Mouse (Mus musculus): ENCODE measurements around the gene Sema3f. TPM values are rescaled to one million over a fixed set of nuclear protein-coding genes. Genes with fewer than 3 reads are reported as not detected.

Sema3f gene
- polyA plus RNA-seq, 1 experiment from 2014 or later, result 10.0 TPM

- 2% methylated on average over 33 of the region's 33 CpGs for WGBS
- H3K4me3 ChIP-seq, result peak overlapping the region; percentile 80
- peak overlapping the region; percentile 97 for H3K27ac ChIP-seq
Measured at GRCm38 (mm10) chr9:107633091-107633660, 77.1 kb downstream of the Sema3f start.

DNA sequence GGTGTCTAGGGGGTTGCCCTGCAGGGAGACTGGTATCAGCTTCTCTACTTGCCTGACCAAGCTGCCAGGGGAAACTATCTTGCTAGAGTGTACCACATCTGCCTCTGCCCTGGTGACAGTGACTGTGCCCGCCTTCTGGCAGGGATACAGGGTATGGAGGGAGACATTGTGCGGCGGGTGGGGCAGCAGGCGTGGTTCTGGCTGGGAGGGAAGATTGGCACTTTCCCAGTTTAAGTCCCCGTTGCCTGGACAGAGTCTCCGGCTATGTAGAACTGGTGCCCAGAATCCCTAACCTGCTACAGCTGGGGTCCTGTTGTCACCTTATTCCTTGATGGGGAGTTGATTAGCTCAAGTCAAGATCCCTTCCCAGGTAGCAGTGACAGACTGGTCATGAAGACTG lies 77.8 kb downstream of the Sema3f start:
- H3K27me3 ChIP-seq (ENCODE audit: poor library complexity, severe bottlenecking), result no peaks in the 10 kb centered on the region
- DNase-seq (ENCODE audit: extremely low spot score, low spot score), result no peak
- WGBS, result 50% methylated on average over 6 of the region's 6 CpGs
- H3K4me1 ChIP-seq, result peaks cover 99% of the 10 kb centered on the region
- no peaks in the 10 kb centered on the region for H3K9me3 ChIP-seq
- H3K27ac ChIP-seq, result peak overlapping the region; percentile 97
- H3K4me3 ChIP-seq, result peak overlapping the region; percentile 80
- peaks cover 55% of the 10 kb centered on the region for H3K36me3 ChIP-seq (replicated peaks)

More at GRCm38 (mm10) chr9:107633091-107633660, 77.1 kb downstream of the Sema3f start:
- Histone ChIP-seq H3K4me1 (peaks cover 98% of the 10 kb centered on the region), H3K9me3 (no peaks in the 10 kb centered on the region), H3K27me3 (ENCODE audit: poor library complexity, severe bottlenecking) (no peaks in the 10 kb centered on the region), H3K36me3 (replicated peaks) (peaks cover 48% of the 10 kb centered on the region)
- DNase-seq (ENCODE audit: extremely low spot score, low spot score), result peak; percentile 69

GRCm38 (mm10) chr9:107631861-107632260 lies 78.4 kb downstream of the Sema3f start:
- Histone ChIP-seq H3K4me3 (peak overlapping the region; percentile 80), H3K9me3 (no peaks in the 10 kb centered on the region), H3K4me1 (peaks cover 99% of the 10 kb centered on the region), H3K36me3 (replicated peaks) (peaks cover 58% of the 10 kb centered on the region), H3K27me3 (ENCODE audit: poor library complexity, severe bottlenecking) (no peaks in the 10 kb centered on the region), H3K27ac (peak overlapping the region; percentile 97)
- no peak for DNase-seq (ENCODE audit: extremely low spot score, low spot score)
- 64% methylated on average over 8 of the region's 8 CpGs for WGBS

Other genes with a start within 250 kb of the Sema3f start
- 33.0 and 35.8 TPM in 2 replicates for gene Tmem115, start 176.5 kb downstream of the Sema3f start, polyA plus RNA-seq (2016; fragmentation: Nextera tagmentation; extraction: Ambion mirVana)
- 20.4 and 21.0 TPM in 2 replicates for gene Cyb561d2, start 168.3 kb downstream of the Sema3f start, polyA plus RNA-seq (2016; fragmentation: Nextera tagmentation; extraction: Ambion mirVana)
- gene Nprl2, start 168.2 kb downstream of the Sema3f start, polyA plus RNA-seq (2016; fragmentation: Nextera tagmentation; extraction: Ambion mirVana), result 36.7 and 37.3 TPM in 2 replicates
- 0.74 and 1.4 TPM in 2 replicates for gene Zmynd10, start 163.2 kb downstream of the Sema3f start, polyA plus RNA-seq (2016; fragmentation: Nextera tagmentation; extraction: Ambion mirVana)
- gene Rassf1, start 158.9 kb downstream of the Sema3f start, polyA plus RNA-seq (2016; fragmentation: Nextera tagmentation; extraction: Ambion mirVana), result 57.4 and 59.6 TPM in 2 replicates
- gene Tusc2, start 147.2 kb downstream of the Sema3f start, polyA plus RNA-seq (2016; fragmentation: Nextera tagmentation; extraction: Ambion mirVana), result 73.3 and 74.1 TPM in 2 replicates
- gene Hyal2, start 142.5 kb downstream of the Sema3f start, polyA plus RNA-seq (2016; fragmentation: Nextera tagmentation; extraction: Ambion mirVana), result 147 TPM in 2 replicates
- 6.8 and 7.4 TPM in 2 replicates for gene Hyal1, start 133.5 kb downstream of the Sema3f start, polyA plus RNA-seq (2016; fragmentation: Nextera tagmentation; extraction: Ambion mirVana)
- 13.9 and 17.9 TPM in 2 replicates for gene Naa80, start 131.6 kb downstream of the Sema3f start, polyA plus RNA-seq (2016; fragmentation: Nextera tagmentation; extraction: Ambion mirVana)
- 0.42 and 0.47 TPM in 2 replicates for gene Hyal3, start 129.7 kb downstream of the Sema3f start, polyA plus RNA-seq (2016; fragmentation: Nextera tagmentation; extraction: Ambion mirVana)
- gene Ifrd2, start 122.8 kb downstream of the Sema3f start, polyA plus RNA-seq (2016; fragmentation: Nextera tagmentation; extraction: Ambion mirVana), result 58.6 and 66.8 TPM in 2 replicates
- 1.4 and 2.0 TPM in 2 replicates for gene Sema3b, start 101.2 kb downstream of the Sema3f start, polyA plus RNA-seq (2016; fragmentation: Nextera tagmentation; extraction: Ambion mirVana)
- 526 and 533 TPM in 2 replicates for gene Gnai2, start 75.1 kb downstream of the Sema3f start, polyA plus RNA-seq (2016; fragmentation: Nextera tagmentation; extraction: Ambion mirVana)
- gene Slc38a3, start 40.9 kb downstream of the Sema3f start, polyA plus RNA-seq (2016; fragmentation: Nextera tagmentation; extraction: Ambion mirVana), result 8.8 and 9.0 TPM in 2 replicates
- 3.9 and 4.1 TPM in 2 replicates for gene Gnat1, start 30.8 kb downstream of the Sema3f start, polyA plus RNA-seq (2016; fragmentation: Nextera tagmentation; extraction: Ambion mirVana)
- 185 and 192 TPM in 2 replicates for gene Rbm5, start 60.5 kb upstream of the Sema3f start, polyA plus RNA-seq (2016; fragmentation: Nextera tagmentation; extraction: Ambion mirVana)
- gene Rbm6, start 162.8 kb upstream of the Sema3f start, polyA plus RNA-seq (2016; fragmentation: Nextera tagmentation; extraction: Ambion mirVana), result 112 and 114 TPM in 2 replicates
- 12.2 and 12.5 TPM in 2 replicates for gene Mon1a, start 177.7 kb upstream of the Sema3f start, polyA plus RNA-seq (2016; fragmentation: Nextera tagmentation; extraction: Ambion mirVana)
- 0.49 and 0.60 TPM in 2 replicates for gene Mst1r, start 196.4 kb upstream of the Sema3f start, polyA plus RNA-seq (2016; fragmentation: Nextera tagmentation; extraction: Ambion mirVana)
- gene Actl11, start 218.0 kb upstream of the Sema3f start, polyA plus RNA-seq (2016; fragmentation: Nextera tagmentation; extraction: Ambion mirVana), result not detected in 2 replicates
- 17.5 and 18.6 TPM in 2 replicates for gene Camkv, start 225.2 kb upstream of the Sema3f start, polyA plus RNA-seq (2016; fragmentation: Nextera tagmentation; extraction: Ambion mirVana)
- gene Traip, start 239.7 kb upstream of the Sema3f start, polyA plus RNA-seq (2016; fragmentation: Nextera tagmentation; extraction: Ambion mirVana), result 40.8 and 46.3 TPM in 2 replicates